Mouse (Mus musculus) embryonic fibroblast, embryonic 13.5 days (primary cell): ENCODE data around the gene Pkig.

Experiments used
- CTCF ChIP-seq: IDR thresholded peaks from 2 replicates; pipeline ENCODE4 v1.5.1; 2011; ENCODE audit warnings: mild to moderate bottlenecking, control low read depth, low read length, moderate library complexity, borderline replicate concordance; ENCODE audit not compliant: insufficient read depth
- POLR2A ChIP-seq: IDR thresholded peaks from 2 replicates; pipeline ENCODE4 v1.6.1; 2011; ENCODE audit warnings: low read depth, mild to moderate bottlenecking, control low read depth, low read length, moderate library complexity

- TF ChIP-seq CTCF (no peak), POLR2A (no peak)
These were observed 27.0 kb upstream of the Pkig start for GRCm38 (mm10) chr2:163631223-163631622.
